Mouse (Mus musculus) adrenal gland, postnatal 25 days (tissue): ENCODE results near the gene Otulinl. TPM values are rescaled to one million over a fixed set of nuclear protein-coding genes. Genes with fewer than 3 reads are reported as not detected.

Source experiments
- DNase-seq: peaks from one replicate; pipeline ENCODE4 v3.0.0; 2021; ENCODE audit warnings: mixed read lengths
- total RNA-seq: library from RNA; stranded (reverse); gene quantifications from 2 replicates; pipeline ENCODE4 v1.2.3, GENCODE M21; 2021

Otulinl gene
- total RNA-seq, 1 experiment from 2014 or later, result 4.3 TPM

DNA sequence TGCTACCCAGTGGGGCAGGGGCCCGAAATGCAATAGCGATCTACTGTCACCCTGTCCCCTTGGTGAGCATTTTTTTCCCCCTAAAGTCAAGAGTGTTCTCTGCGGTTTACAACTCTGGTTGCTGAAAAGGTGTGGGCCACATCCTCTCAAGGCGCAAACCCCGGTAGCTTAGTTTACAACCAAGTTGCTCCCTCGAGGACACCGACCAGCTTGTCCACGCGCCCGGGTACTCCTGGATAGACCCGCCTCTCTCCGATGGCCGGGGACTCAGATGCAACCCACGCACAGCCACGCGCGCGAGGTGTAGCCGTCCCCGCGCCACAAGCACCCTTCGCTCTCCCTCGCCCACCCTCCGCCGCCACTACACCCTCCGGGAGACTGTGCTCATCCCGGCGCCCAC is 382 bp downstream of the Otulinl start:
- peak; percentile 8 for DNase-seq

DNA sequence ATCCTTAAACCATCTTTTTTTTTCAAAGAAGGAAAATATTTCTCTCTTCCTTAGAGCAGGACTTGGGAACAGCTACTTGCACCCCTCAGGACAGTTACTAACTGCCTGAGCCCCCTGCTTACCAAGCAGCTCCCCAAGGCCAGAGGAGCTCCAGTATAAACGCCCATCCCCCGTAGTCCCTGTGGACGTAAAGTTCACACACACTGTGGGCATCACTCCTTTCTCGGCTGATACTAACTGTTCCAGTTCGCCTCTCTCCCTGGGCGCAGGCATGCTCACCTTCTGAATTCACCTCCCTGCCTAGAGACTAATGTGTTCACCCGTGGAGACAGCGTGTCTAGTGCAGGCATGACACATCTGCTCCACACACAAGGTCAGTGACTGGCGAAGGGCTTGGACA is 2.9 kb downstream of the Otulinl start:
- DNase-seq, result no peak

DNA sequence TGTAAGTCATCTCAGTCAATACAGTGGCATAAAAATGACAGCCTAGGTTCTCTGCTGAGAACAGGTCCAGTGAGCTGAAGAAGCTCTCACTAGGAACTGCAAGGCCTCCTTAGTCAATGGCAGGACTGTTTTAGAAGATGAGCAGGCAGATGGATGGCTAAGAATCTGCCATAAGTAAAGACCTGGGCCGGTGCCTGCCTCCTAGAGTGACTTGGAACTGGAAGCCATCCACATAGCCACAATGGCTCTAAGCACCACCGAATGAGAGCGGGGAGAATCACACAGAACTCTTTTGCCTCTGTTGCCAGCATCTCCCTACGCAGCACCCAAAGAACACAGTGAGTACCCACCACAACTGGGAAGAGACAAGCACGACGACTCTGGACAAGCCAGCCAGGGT is 3.6 kb downstream of the Otulinl start:
- DNase-seq, result no peak

DNA sequence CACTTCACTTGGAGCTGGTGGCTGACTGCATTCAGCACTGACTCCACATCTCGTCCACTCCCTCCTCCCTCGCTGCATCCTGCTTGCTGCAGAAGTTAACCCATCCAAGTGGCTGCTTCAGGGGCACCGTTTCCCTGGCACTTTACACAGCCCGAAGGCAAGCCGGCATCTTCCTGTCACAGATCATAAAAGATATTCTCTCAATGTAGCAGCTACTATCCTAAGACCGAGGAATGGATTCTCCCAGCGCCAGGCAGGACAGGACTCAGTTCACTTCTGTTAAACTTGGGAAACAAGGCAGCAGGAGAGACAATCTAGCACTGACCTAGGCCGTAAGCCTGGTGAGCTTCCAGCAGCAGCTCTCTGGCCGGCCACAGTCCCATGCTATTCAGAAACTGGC is 5.2 kb downstream of the Otulinl start:
- no peak for DNase-seq

- no peak for DNase-seq
Observed at GRCm38 (mm10) chr15:27675122-27675521, 6.3 kb downstream of the Otulinl start.

DNA sequence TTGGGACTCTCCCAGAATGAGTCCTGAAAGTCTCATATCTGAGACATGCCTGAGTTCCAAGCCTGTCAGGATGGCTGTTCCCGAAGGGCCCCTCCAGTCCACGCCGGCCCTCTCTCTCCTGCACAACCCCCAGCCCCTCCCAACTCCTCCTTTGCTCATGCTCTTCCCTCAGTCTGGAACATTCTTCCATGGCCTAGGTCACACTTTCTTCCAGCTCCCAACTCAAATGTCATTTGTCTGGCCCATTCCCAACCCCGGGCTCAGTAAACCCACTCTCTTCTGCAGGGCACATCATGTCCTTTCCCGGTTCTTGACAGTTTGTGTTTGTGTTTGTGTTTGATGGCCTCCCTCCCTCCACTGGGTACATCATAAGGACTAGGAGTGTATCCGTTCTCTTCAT is 7.3 kb downstream of the Otulinl start:
- no peak for DNase-seq

- no peak for DNase-seq
Observed at GRCm38 (mm10) chr15:27673151-27673550, 8.2 kb downstream of the Otulinl start.

DNA sequence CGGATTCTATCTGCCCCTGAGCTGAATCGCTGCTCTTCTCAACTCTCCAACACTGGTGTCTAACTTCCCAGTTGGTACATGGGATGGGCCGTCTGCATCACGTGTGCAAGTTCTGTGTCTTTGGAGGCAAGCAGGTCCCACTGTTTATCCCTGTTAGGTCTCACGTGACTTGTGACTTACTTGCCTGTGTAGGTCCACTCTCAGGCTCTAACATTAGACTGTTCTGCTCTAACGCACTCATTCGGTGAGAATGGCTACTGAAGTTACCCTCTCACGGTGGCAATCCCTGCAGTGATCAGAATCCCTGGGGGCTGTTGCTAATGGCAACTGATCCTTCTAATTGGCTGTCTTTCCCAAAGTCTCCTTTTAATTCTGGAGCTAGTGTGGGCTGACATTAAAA is 9.1 kb downstream of the Otulinl start:
- DNase-seq, result no peak

GRCm38 (mm10) chr15:27671612-27672245 is 9.7 kb downstream of the Otulinl start:
- no peak for DNase-seq

DNA sequence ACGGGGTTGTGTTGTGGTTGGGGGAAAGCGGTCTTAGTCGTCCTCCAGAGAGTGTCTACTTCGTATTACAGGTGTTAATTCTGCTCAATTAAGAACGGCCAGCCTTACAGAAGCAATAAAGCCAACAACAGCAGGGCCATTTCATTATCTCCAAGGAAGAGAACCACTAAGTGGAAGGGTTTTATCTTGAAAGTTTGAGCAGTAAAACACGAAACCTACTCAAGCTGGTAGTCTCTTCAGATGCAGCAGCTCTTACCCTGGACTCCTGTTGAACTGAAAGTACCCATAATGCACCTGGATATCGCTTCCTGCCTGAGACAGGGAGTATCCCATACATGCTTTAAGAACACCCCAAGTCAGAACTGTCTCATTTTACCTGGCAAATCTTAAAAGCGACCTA is 10.7 kb downstream of the Otulinl start:
- no peak for DNase-seq

DNA sequence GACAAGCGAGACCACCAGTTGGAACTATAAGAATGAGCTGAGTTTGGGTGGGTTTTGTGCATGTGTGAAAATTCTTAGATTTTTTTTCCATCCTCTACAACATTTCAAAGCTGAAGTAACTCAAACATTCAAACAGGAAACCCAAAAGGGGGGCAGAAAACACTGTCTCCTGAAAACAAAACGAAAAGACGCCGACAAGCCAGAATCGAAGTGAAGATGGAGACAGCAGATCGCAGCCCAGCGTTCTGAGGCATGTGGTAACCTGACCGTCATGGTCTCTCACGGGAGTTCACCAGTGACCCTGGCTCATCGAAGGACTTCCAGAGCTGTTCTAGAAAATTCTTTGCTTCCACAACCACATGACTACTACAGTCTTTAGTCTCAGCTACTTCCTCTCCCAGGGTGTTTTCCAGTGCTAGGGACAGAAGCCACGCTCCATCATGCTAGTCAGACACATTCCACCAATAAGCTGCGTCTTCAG is 11.4 kb downstream of the Otulinl start:
- DNase-seq, result no peak

DNA sequence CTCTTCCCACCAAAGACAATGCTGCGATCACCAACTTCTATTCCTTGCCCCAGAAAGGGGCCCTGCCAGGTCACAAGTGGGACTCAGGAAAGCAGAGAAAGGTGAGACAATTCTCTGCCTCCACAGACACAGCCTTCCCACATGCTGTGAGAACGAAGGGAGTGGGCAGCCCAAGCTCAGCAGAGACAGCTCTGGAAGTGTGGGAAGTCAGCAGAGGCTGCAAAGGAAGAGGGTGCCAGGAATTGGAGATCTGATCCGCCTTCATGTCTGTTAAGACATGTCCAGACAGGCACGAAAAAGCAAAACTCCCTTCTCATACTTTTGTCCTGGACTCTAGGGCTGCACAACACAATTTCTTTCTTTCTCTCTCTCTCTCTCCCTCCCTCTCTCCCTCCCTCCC is 12.1 kb downstream of the Otulinl start:
- no peak for DNase-seq

- DNase-seq, result no peak
Observed at GRCm38 (mm10) chr15:27668557-27668956, 12.8 kb downstream of the Otulinl start.

DNA sequence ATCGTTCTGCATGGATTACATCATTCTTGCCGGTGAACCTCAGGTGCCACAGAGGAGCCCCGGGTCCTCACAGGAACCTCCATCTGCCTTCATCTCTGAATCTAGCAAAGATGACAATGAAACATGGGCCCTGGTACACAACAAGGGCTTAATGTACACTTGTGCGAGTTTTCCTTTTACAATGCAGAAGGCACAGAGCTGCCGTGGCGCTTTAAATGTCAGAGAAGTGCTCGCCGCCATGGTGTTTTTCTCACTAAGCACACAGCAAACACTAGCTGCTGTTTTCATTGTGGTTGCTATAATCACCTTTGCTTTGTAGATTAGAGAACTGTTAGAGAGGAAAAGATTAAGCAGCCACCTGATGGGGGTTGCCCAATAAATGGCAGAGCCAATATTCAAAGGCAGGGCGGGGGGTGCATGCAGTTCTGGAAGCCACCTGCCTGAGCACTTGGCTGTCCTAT is 13.3 kb downstream of the Otulinl start:
- DNase-seq, result no peak

DNA sequence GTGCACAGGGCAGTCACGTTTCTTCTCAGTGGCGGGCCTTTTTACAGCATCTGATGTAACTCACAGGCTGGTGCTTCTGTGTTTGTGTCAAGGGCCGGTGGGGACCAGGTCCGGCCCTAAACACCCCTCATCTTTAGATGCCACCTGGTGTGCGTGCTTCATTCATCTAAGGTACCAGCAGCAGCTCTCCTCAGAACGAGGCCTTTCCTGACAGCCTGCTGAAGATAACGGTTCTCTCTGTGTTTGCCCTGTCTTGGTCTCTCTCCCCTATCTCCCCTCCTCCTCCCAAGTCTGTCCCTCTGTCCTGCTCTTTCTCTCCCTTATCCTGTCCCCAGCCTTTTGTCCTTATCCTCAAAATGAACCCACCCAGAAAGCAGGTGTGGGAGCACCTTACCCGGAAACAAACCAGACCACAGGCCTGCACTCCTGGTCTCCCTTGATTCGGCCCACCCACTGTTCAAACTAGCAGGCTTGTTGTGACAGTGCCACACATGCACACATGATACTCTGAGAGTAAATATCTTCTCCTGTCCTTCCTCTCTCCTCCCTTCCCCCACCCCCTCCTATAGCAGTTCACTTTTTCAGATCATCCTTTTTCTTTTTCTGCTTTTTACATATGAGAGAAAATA is 14.4 kb downstream of the Otulinl start:
- DNase-seq, result no peak

- peak; percentile 17 for DNase-seq
Observed at GRCm38 (mm10) chr15:27665392-27665911, 15.9 kb downstream of the Otulinl start.

DNA sequence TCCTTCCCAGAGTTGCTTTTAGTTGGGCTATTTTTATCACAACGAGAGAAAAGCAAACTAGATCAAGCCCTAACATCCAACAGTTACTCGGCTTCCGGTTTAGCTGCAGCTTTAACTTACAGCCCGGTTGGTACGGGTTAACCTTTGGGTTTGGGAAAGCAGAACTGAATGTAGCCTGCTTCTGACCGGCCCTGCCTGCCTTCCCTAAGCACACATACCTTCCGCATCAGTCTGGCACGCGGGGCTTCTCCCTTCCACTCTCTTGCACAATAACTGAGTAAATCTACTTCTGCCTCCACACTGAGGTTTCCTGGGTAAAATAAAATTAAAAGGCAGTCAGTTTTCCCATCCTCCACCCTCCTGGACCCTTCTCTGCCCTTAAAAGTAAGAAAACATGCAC is 17.3 kb downstream of the Otulinl start:
- no peak for DNase-seq

- DNase-seq, result no peak
Observed at GRCm38 (mm10) chr15:27662699-27663098, 18.7 kb downstream of the Otulinl start.

- no peak for DNase-seq
Observed at GRCm38 (mm10) chr15:27661696-27662095, 19.7 kb downstream of the Otulinl start.

- DNase-seq, result peak; percentile 91
Observed at GRCm38 (mm10) chr15:27659592-27660244, 21.7 kb downstream of the Otulinl start.

- DNase-seq, result no peak
Observed at GRCm38 (mm10) chr15:27659143-27659542, 22.2 kb downstream of the Otulinl start.

GRCm38 (mm10) chr15:27658356-27658755 is 23.0 kb downstream of the Otulinl start:
- DNase-seq, result no peak

DNA sequence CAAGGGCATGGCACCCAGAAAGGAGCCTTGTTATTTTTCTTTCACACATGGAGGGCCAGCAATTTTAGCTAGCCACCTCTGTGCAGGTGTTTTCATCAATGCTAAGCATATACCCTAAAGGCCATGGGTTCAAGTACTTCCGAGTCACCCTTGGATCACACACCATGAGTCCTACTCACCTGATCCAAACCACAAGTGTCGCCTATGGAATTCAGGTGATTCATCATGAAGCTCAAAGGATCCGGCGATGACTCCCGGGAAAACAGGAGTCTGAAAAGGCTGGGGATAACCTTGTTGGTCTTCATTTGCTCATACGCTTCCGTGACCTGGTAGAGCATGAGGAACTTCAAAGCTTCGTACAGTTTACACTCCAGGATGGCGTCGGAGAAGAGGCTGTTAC is 23.5 kb downstream of the Otulinl start:
- no peak for DNase-seq
